Mouse (Mus musculus) liver, embryonic 11.5 days (tissue): ENCODE results near the gene Ttc41. TPM values are rescaled to one million over a fixed set of nuclear protein-coding genes. Genes with fewer than 3 reads are reported as not detected.

ENCODE experiments used
- ATAC-seq: fragments of 200-750 bp; cut with Nextera tagmentation; replicated peaks from 2 replicates; pipeline ENCODE4 v1.8.0; 2017; ENCODE audit warnings: moderate number of reproducible peaks, mild to moderate bottlenecking, moderate TSS enrichment, moderate library complexity; ENCODE audit not compliant: low FRiP score
- DNase-seq: peaks from one replicate; pipeline ENCODE4 v3.0.0-alpha.2; 2017; ENCODE audit warnings: low spot score
- H3K27ac ChIP-seq: fragments of 300-500 bp; sonication (generic); 2 replicates; pipeline ENCODE4 v1.5.1; 2014; ENCODE audit warnings: mild to moderate bottlenecking, low read depth, low read length, control low read depth
- H3K27me3 ChIP-seq: fragments of 300-500 bp; sonication (generic); replicated peaks from 2 replicates; pipeline ENCODE4 v1.6.1; 2014; ENCODE audit warnings: low read length, mixed read lengths; ENCODE audit not compliant: control insufficient read depth, insufficient read depth
- H3K36me3 ChIP-seq: fragments of 300-500 bp; sonication (generic); 2 replicates; pipeline ENCODE4 v1.6.1; 2014; ENCODE audit warnings: mild to moderate bottlenecking, low read length, moderate library complexity, mixed read lengths; ENCODE audit not compliant: control insufficient read depth, insufficient read depth
- H3K4me1 ChIP-seq: fragments of 300-500 bp; sonication (generic); replicated peaks from 2 replicates; pipeline ENCODE4 v1.6.1; 2014; ENCODE audit warnings: low read length, mixed read lengths; ENCODE audit not compliant: control insufficient read depth, insufficient read depth
- H3K4me2 ChIP-seq: fragments of 300-500 bp; sonication (generic); 2 replicates; pipeline ENCODE4 v1.6.1; 2014; ENCODE audit warnings: mild to moderate bottlenecking, control low read depth, moderate library complexity
- H3K4me3 ChIP-seq: fragments of 300-500 bp; sonication (generic); 2 replicates; pipeline ENCODE4 v1.5.1; 2014; ENCODE audit warnings: low read depth, low read length, control low read depth
- H3K9ac ChIP-seq: fragments of 300-500 bp; sonication (generic); 2 replicates; pipeline ENCODE4 v1.6.1; 2014; ENCODE audit warnings: low read depth, low read length, control low read depth
- H3K9me3 ChIP-seq: fragments of 300-500 bp; sonication (generic); 2 replicates; pipeline ENCODE4 v1.6.1; 2016; ENCODE audit warnings: low read length, inconsistent platforms, mixed read lengths; ENCODE audit not compliant: control insufficient read depth
- WGBS: fragments of 180-500 bp; shearing (Covaris S2); extraction: QIAGEN DNeasy Blood & Tissue Kit; methylation state at CpG from one replicate; pipeline ENCODE4 v1.1.7; 2014; 5-methylcytosine and 5-hydroxymethylcytosine counted together
- polyA plus RNA-seq: library from polyadenylated mRNA; unstranded; fragments of >200 nt; fragmentation: Nextera tagmentation; extraction: Ambion mirVana; gene quantifications from 2 replicates; pipeline ENCODE4 v1.2.1, GENCODE M21; 2014

Gene Ttc41
- polyA plus RNA-seq, 1 experiment from 2014 or later, result 1.2 TPM

DNA sequence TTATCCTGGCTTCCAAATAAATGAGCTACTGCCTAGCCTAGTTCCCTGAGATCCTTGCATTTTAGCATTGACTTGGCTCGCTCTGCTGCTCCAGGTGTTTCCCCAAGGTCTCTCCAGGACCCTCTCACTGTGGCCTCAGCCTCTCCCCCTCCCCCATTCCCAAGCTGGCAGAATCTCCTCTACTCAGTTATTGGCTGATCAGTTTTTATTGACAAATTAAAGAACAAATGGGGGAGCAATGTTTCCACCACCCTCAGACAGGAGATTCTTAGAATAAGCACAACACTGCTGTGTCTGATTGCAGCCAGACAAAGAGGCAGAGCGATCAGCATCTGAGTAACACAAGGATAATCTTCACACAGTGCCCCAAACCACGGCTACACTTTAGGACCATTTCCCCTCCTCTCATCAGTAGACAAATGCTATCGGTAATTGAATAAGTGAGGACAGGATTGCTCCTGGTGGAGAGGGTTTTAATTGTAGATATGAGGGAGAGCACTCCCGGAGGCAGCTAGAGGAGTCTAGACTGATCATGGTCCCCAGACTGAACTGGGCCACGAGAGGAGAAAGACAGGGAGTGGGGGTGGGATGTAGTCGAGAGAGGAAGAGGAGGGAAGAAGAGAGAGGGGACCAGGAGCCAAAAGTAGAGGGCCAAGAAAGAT, 56.2 kb downstream of the Ttc41 start:
- 32% methylated on average over 7 of the region's 7 CpGs for WGBS
- H3K27me3 ChIP-seq, result no peaks in the 10 kb centered on the region
- H3K9me3 ChIP-seq, result no peaks in the 10 kb centered on the region
- DNase-seq, result no peak
- H3K9ac ChIP-seq, result no peak overlapping the region
- no peaks in the 10 kb centered on the region for H3K4me1 ChIP-seq
- H3K4me2 ChIP-seq, result no peak overlapping the region
- H3K4me3 ChIP-seq, result no peak overlapping the region
- ATAC-seq, result no peak
- no peak overlapping the region for H3K27ac ChIP-seq
- no peaks in the 10 kb centered on the region for H3K36me3 ChIP-seq

DNA sequence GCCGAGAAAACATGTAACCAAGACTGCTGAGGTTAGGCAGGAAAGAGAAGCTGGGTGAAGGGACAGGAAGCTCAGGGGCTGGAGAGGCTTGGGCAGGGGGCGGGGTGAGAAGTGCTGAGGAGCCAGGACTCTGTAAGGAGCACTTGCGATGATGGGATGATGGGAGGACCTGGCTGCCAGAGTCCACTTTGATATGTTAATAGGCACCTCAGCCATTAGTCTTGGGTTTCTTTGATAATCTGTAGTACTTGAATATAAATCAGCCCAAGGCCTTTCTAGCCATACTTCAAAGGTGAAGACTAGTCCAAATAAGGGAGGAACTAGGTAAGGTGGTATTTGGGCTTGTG, 56.7 kb downstream of the Ttc41 start:
- Histone ChIP-seq H3K9ac (no peak overlapping the region), H3K4me1 (no peaks in the 10 kb centered on the region), H3K9me3 (no peaks in the 10 kb centered on the region), H3K27ac (no peak overlapping the region), H3K4me3 (no peak overlapping the region), H3K4me2 (no peak overlapping the region), H3K36me3 (no peaks in the 10 kb centered on the region), H3K27me3 (no peaks in the 10 kb centered on the region)
- ATAC-seq, result no peak
- DNase-seq, result no peak
- 42% methylated on average over 3 of the region's 3 CpGs for WGBS

DNA sequence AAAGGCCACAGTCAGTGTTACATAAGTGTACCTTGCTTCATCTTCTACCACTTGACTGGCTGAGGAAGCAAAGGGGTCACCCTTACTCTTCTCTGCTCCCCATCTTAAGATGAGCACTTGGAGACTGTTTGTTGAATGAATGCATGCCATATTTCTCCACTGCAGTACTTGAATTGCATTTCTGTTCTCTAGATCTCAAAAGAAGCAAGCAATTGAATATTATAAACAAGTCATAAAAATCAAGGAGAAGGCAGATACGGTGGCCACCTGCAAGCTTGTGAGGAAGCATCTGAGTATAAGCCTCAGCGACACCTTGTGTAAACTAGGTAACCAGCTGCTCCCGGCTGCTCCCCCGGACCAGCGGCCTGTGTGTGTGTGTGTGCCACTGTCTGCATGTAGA, 58.1 kb downstream of the Ttc41 start, which contains the start of gene Gm49358:
TSS of gene Gm49358 (plus strand) at position 301 of the 400 bp plus-strand sequence.
- H3K9me3 ChIP-seq, result no peaks in the 10 kb centered on the region
- no peak for DNase-seq
- H3K9ac ChIP-seq, result no peak within 1 kb of the TSS
- H3K4me2 ChIP-seq, result no peak within 1 kb of the TSS
- ATAC-seq, result no peak
- 89% methylated on average over 5 of the region's 5 CpGs for WGBS
- H3K4me1 ChIP-seq, result no peaks in the 10 kb centered on the region
- H3K4me3 ChIP-seq, result no peak within 1 kb of the TSS
- no peaks in the 10 kb centered on the region for H3K27me3 ChIP-seq
- H3K36me3 ChIP-seq, result no peaks in the 10 kb centered on the region
- no peak within 1 kb of the TSS for H3K27ac ChIP-seq

DNA sequence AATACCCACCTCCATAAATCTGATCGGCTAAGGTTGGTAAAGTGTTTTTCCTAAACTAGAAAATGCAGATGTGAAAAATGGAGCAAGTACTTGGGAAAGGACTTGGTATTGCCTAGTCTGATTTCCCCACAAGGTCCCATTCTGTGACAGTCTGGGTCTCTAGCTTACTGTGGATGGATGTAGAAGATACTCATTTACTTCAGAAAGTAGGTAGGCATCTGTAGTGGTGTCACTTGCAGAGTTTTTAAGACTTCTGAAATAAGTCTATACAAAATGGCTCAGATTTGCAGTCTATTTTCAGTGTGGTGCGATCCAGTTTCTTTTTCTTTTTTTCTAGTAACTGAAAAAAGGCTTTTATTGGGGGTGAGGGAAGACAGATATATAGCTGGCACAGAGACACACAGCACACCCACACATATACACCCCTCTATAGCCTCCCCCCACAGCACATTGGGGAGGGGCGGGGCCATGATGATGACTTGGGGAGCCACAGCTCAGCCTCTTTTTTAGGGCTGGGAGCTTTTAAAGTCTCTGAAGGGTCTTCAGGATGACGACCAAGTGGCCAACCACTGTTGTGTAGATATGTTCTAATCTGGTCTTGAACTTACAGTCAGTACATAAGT, 59.8 kb downstream of the Ttc41 start:
- Histone ChIP-seq H3K27ac (no peak overlapping the region), H3K4me1 (no peaks in the 10 kb centered on the region), H3K36me3 (no peaks in the 10 kb centered on the region), H3K27me3 (no peaks in the 10 kb centered on the region), H3K9ac (no peak overlapping the region), H3K4me2 (no peak overlapping the region), H3K4me3 (no peak overlapping the region), H3K9me3 (no peaks in the 10 kb centered on the region)
- 82% methylated on average over 4 of the region's 4 CpGs for WGBS
- no peak for DNase-seq
- no peak for ATAC-seq

DNA sequence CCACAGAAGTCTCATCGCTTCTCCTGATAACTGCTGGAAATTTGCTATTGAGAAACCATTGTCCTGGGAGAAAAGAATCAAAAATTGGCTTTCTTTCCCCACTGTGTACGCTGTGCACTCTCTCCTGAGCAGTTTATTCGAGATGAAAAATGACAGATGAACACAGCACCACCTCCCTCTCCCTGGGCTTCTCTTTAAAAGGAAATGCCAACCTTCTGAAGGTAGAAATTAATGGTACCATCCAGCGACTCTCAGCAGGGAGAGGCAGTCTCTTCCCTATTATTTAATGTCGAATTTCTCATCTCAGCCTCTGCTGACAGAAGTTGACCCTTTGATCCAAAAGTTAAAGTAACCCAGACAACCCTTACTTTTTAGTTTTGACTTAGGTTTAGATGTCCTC, 63.6 kb downstream of the Ttc41 start:
- Histone ChIP-seq H3K27me3 (no peaks in the 10 kb centered on the region), H3K27ac (no peak overlapping the region), H3K4me2 (no peak overlapping the region), H3K9me3 (no peaks in the 10 kb centered on the region), H3K4me1 (no peaks in the 10 kb centered on the region), H3K36me3 (no peaks in the 10 kb centered on the region), H3K9ac (no peak overlapping the region), H3K4me3 (no peak overlapping the region)
- WGBS, result 58% methylated on average over 5 of the region's 5 CpGs
- ATAC-seq (no peak), DNase-seq (no peak)

DNA sequence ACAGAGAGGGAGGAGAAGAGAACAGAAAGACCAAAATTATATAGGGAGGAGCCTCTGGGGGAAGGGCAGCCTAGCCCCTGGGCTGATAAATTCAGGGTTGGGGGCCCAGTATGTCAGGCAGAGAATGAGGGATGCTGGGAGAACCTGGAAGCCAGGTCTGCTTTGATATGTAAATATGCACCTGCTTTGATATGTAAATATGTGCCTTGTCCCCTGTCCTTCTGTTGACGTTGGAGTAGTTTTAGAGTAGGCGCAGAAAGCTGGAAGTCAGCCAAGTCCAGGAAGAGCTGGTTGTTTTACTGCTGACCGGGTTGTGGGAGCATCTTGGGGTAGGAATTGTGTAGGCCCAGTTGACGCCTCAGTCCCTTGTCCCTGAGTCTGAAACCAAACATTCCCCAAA, 64.2 kb downstream of the Ttc41 start:
- no peaks in the 10 kb centered on the region for H3K27me3 ChIP-seq
- H3K9me3 ChIP-seq, result no peaks in the 10 kb centered on the region
- no peak overlapping the region for H3K4me2 ChIP-seq
- DNase-seq (no peak), ATAC-seq (no peak)
- no peak overlapping the region for H3K9ac ChIP-seq
- H3K4me3 ChIP-seq, result no peak overlapping the region
- no peaks in the 10 kb centered on the region for H3K4me1 ChIP-seq
- WGBS, result 69% methylated on average over 4 of the region's 4 CpGs
- H3K36me3 ChIP-seq, result no peaks in the 10 kb centered on the region
- no peak overlapping the region for H3K27ac ChIP-seq

DNA sequence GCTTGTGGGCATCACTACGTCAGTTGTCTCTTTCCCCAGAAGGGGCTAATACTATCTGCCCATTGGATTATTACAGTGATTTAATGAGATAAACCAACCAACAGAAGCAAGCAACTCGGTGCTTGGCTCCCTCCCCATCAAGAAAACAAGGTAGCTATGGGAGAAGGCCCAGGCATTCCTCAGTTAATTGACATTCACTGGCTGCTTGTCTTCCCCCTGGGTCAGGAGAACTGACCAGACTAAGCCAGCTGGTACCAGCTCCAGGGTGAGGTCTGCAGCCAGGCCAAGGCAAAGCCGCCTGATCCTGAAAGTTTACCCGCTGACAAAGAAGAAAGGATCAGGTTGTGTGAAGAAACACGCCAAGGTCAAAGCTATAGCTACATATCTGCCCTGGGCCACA, 66.1 kb downstream of the Ttc41 start:
- no peak overlapping the region for H3K9ac ChIP-seq
- H3K27ac ChIP-seq, result no peak overlapping the region
- no peaks in the 10 kb centered on the region for H3K27me3 ChIP-seq
- no peaks in the 10 kb centered on the region for H3K4me1 ChIP-seq
- H3K4me2 ChIP-seq, result no peak overlapping the region
- no peak for ATAC-seq
- WGBS, result 76% methylated on average over 5 of the region's 5 CpGs
- no peaks in the 10 kb centered on the region for H3K9me3 ChIP-seq
- no peak for DNase-seq
- H3K4me3 ChIP-seq, result no peak overlapping the region
- H3K36me3 ChIP-seq, result no peaks in the 10 kb centered on the region

GRCm38 (mm10) chr10:86772231-86772631, 66.6 kb downstream of the Ttc41 start:
- no peak overlapping the region for H3K4me3 ChIP-seq
- no peak overlapping the region for H3K9ac ChIP-seq
- H3K27ac ChIP-seq, result no peak overlapping the region
- DNase-seq (no peak), ATAC-seq (no peak)
- 62% methylated on average over 6 of the region's 6 CpGs for WGBS
- no peaks in the 10 kb centered on the region for H3K4me1 ChIP-seq
- no peaks in the 10 kb centered on the region for H3K27me3 ChIP-seq
- H3K36me3 ChIP-seq, result no peaks in the 10 kb centered on the region
- H3K9me3 ChIP-seq, result no peaks in the 10 kb centered on the region
- no peak overlapping the region for H3K4me2 ChIP-seq

DNA sequence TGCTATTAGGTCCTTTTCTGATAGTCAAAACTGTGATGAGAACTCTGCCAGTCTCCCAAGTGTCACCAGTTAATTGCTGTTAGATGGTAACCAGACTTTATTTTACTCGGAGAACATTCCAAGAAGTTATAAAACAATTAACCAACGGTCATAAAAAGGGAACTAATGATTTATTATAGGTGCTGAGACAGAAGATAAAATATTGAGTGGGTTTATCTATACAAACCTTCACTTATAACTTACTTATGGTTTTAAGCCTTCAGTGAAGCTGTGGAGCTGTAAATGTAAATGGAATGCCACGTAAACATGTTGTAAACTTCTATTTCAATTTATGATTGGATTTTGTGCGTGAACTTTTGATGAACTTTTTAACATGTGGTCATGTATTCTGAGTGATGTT, 67.7 kb downstream of the Ttc41 start:
- H3K4me2 ChIP-seq, result no peak overlapping the region
- H3K9me3 ChIP-seq, result no peaks in the 10 kb centered on the region
- H3K4me1 ChIP-seq, result peaks cover 6% of the 10 kb centered on the region
- 50% methylated on average over 4 of the region's 4 CpGs for WGBS
- DNase-seq, result no peak
- no peak overlapping the region for H3K4me3 ChIP-seq
- no peaks in the 10 kb centered on the region for H3K27me3 ChIP-seq
- ATAC-seq, result no peak
- no peaks in the 10 kb centered on the region for H3K36me3 ChIP-seq
- H3K9ac ChIP-seq, result no peak overlapping the region
- H3K27ac ChIP-seq, result no peak overlapping the region
